Mouse (Mus musculus): ENCODE results near the gene Tent4a. TPM values are rescaled to one million over a fixed set of nuclear protein-coding genes. Genes with fewer than 3 reads are reported as not detected.
A peak's percentile ranks its signal among the peaks of the same experiment; 100 is the strongest.

Tent4a gene
- total RNA-seq, 1 experiment from 2014 or later: 9.5 TPM

- no peak for ATAC-seq (ENCODE audit: extremely low read depth, insufficient number of reproducible peaks, low FRiP score, poor library complexity, severe bottlenecking)
Observed at GRCm38 (mm10) chr13:69487611-69488275, 46.7 kb downstream of the Tent4a start.

DNA sequence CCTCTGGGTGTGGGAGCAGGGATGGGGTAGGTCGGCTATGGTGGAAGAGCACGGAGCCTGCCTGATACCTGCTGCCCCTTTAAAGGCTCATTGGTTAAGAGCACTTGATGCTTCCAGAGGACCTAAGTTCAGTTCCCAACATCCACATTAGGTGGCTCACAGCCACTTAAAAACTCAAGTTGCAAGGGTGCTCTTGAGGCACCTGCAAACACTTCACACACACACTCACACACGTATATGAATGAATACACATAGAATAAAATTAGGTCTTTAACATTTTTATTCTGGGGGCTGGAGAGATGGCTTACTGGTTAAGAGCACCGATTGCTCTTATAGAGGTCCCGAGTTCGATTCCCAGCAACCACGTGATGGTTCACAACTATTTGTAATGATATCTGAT, 47.3 kb downstream of the Tent4a start:
- ATAC-seq (ENCODE audit: extremely low read depth, insufficient number of reproducible peaks, low FRiP score, poor library complexity, severe bottlenecking): no peak

DNA sequence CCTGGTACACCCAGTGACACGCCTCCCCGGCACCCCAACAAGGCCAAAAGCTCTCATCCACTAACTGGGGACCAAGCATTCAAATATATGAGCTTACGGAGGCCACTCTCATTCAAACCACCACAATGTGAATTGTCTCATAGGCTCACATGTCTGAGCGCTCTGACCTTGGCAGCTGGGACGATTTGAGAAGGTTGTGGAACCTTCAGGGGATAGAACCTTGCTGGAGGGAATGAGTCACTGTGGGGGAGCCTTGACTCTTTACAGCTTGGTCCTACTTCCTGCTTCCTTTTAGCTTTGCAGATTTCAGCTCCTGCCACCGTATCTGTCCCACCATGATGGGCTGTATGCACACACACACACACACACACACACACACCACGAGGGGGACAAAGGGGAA, 48.6 kb downstream of the Tent4a start:
- no peak for ATAC-seq (ENCODE audit: extremely low read depth, insufficient number of reproducible peaks, low FRiP score, poor library complexity, severe bottlenecking)

GRCm38 (mm10) chr13:69485326-69485725, 49.1 kb downstream of the Tent4a start:
- no peak for ATAC-seq (ENCODE audit: extremely low read depth, insufficient number of reproducible peaks, low FRiP score, poor library complexity, severe bottlenecking)

- no peak for ATAC-seq (ENCODE audit: extremely low read depth, insufficient number of reproducible peaks, low FRiP score, poor library complexity, severe bottlenecking)
Observed at GRCm38 (mm10) chr13:69482751-69483150, 51.7 kb downstream of the Tent4a start.

DNA sequence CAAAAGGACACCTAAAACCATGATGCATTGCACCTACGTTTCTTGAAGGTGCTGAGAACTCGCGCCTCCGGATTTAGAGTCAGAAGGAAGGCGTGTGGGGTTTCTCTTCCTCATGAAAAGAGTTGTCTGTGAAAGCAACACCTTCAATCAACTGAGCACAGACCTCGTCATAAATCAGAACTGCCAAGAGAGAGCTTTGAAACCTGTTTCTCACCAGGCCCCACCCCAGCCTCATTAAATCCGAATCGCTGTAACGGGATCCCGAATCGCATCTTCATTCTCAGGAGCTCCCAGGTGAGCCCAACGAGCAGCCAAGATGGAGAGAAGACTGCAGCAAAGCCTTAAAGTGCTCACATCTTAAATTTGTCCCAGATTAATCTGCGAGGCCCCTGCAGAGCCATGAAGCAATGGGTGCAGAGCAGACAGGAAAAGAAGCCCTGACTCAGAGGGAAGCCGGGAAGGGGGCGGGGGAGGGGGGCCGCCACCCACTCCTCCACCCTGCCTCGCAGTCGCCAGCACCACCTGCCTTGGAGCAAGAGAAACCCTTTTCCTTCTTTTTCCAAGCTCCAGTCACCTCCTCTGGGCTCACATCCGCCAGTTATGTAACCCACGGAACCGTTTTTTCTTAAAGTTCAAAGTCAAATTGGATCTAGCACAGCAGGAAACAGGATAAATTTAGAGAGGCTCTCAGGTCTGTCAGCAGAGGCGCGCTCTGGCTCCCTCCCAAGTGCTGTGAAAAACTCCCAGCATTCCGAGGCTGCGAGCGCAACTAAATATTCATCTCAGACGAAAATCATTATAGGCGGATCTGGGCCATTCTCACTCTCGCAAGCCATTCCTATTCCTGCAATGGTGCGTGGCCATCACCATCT, 52.5 kb downstream of the Tent4a start:
- ATAC-seq (ENCODE audit: extremely low read depth, insufficient number of reproducible peaks, low FRiP score, poor library complexity, severe bottlenecking): no peak

- ATAC-seq (ENCODE audit: extremely low read depth, insufficient number of reproducible peaks, low FRiP score, poor library complexity, severe bottlenecking): no peak
Observed at GRCm38 (mm10) chr13:69481026-69481425, 53.4 kb downstream of the Tent4a start.

DNA sequence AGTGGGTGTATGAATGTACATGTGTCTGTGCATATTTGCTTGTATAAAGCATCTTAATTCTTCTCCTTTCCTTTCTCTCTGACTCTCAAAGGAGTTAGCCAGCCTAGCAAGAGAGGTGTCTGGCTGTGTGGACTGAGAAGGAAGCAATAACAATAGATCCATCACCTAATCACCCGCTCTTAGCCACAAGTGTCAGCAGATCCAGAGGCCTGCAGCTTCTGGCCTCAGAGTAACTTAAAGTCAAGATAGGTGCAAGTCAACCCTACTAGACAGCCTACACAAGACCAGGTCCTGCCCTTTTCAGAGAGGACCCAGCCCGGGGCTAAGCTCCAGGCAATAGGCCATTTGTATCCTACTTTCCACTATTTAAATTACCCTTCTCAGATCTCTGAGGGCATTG, 54.5 kb downstream of the Tent4a start:
- no peak for ATAC-seq (ENCODE audit: extremely low read depth, insufficient number of reproducible peaks, low FRiP score, poor library complexity, severe bottlenecking)

DNA sequence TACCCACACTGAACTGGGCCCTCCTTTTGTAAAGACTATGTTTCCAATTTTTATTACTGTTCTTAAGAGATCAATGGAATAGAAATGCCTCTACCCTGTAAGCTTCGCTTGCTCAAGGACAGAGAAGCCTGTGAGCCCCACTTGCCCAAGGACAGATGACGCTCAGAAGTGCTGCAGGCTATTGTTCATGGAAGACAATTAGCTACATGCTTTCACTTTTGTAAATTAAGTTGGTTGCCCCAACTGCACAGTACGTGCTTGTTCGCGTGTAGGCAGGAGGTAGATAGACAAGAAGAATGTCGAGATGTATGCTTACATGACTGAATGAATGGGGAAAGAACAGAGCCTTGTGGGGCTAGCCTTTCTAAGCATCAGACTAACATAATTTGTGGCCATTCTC, 55.7 kb downstream of the Tent4a start:
- ATAC-seq (ENCODE audit: extremely low read depth, insufficient number of reproducible peaks, low FRiP score, poor library complexity, severe bottlenecking): no peak

- 0 out of 2 replicates have a peak, but pooled peaks have one; percentile 9 for ATAC-seq (ENCODE audit: extremely low read depth, insufficient number of reproducible peaks, low FRiP score, poor library complexity, severe bottlenecking)
Observed at GRCm38 (mm10) chr13:69460635-69461465, 73.6 kb downstream of the Tent4a start.

- ATAC-seq (ENCODE audit: extremely low read depth, insufficient number of reproducible peaks, low FRiP score, poor library complexity, severe bottlenecking): no peak
Observed at GRCm38 (mm10) chr13:69459657-69460458, 74.6 kb downstream of the Tent4a start.

DNA sequence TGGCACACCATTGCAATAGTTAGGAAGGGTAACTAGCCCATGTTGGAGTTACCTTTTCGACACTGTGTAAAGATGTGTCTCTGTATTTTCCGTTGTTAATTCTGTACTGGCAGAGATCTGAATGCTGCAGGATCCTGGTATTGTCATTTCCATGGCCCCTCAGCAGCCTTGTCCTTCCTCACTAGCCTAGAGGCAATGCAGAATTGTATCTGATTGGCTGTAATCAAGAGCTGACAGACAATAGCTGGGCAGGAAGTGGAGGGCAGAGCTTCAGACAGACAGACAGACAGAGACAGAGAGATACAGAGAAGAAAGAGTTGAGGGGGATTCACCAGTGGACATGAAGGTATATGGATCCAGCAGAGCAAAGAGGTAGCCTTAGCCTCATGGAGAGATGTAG, 75.5 kb downstream of the Tent4a start:
- no peak for ATAC-seq (ENCODE audit: extremely low read depth, insufficient number of reproducible peaks, low FRiP score, poor library complexity, severe bottlenecking)

- ATAC-seq (ENCODE audit: extremely low read depth, insufficient number of reproducible peaks, low FRiP score, poor library complexity, severe bottlenecking): no peak
Observed at GRCm38 (mm10) chr13:69458461-69458860, 76.0 kb downstream of the Tent4a start.

GRCm38 (mm10) chr13:69457105-69457504, 77.3 kb downstream of the Tent4a start:
- no peak for ATAC-seq (ENCODE audit: extremely low read depth, insufficient number of reproducible peaks, low FRiP score, poor library complexity, severe bottlenecking)

- ATAC-seq (ENCODE audit: extremely low read depth, insufficient number of reproducible peaks, low FRiP score, poor library complexity, severe bottlenecking): no peak
Observed at GRCm38 (mm10) chr13:69456641-69457040, 77.8 kb downstream of the Tent4a start.

GRCm38 (mm10) chr13:69455476-69456175, 78.8 kb downstream of the Tent4a start:
- ATAC-seq (ENCODE audit: extremely low read depth, insufficient number of reproducible peaks, low FRiP score, poor library complexity, severe bottlenecking): no peak

All from neutrophil, adult 5-6 weeks (primary cell).